In the genomic region with DNA sequence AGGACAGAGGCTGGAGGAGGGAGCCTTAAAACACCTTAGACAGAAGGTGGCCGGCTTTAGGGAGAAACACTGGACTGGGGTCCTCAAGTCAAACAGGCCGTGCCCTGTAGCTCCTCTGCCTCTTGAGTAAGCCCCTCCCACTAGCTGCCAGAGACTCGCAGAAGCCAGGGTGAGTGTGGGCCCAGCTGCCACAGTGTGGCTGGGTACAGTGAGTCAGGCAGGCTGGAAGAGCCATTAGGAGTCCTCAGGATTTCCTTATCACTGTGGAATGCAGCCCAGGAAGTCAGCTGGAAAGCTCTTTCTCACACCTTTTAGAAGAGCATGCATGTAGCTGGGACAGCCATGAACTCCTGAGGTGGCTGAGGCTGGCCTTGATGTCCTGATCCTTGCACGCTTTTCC, we compare ENCODE assay signal across 12 mouse cellular contexts. TPM values are rescaled to one million over a fixed set of nuclear protein-coding genes. Genes with fewer than 3 reads are reported as not detected.
A peak's percentile ranks its signal among the peaks of the same experiment; 100 is the strongest.
DNase-seq lines count a peak whose midpoint lies in the region; ATAC-seq and TF ChIP-seq lines count a peak whose summit lies in the region.
"Had no signal": no experiment of that assay in that cellular context is flagged by ENCODE, and none has a peak within 500 bp of the region (broad histone marks: within the 10 kb centered on the region; RNA-seq: fewer than 3 reads in every experiment).

No protein-coding gene starts in this region.

- no peaks in the 10 kb centered on the region for H3K9me3 ChIP-seq in kidney, embryonic 15.5 days (replicated peaks)
- no peaks in the 10 kb centered on the region for H3K9me3 ChIP-seq in embryonic facial prominence, embryonic 14.5 days (ENCODE audit: control insufficient read depth, low read length)
- H3K9me3 ChIP-seq in limb, embryonic 14.5 days (ENCODE audit: control insufficient read depth, low read length), result no peaks in the 10 kb centered on the region
- H3K9me3 ChIP-seq in stomach, postnatal 0 days (ENCODE audit: control insufficient read depth, low read length), result no peaks in the 10 kb centered on the region
- H3K9me3 ChIP-seq: forebrain, embryonic 12.5 days; midbrain, embryonic 15.5 days had no signal

- H3K27ac ChIP-seq in kidney, embryonic 15.5 days, result no peak overlapping the region
- H3K27ac ChIP-seq in embryonic facial prominence, embryonic 14.5 days (replicated peaks; ENCODE audit: low read depth, low read length), result peak overlapping the region; percentile 62
- peak overlapping the region; percentile 67 for H3K27ac ChIP-seq in limb, embryonic 14.5 days (replicated peaks; ENCODE audit: low read depth, low read length)
- peak overlapping the region; percentile 61 for H3K27ac ChIP-seq in stomach, postnatal 0 days (replicated peaks)
- H3K27ac ChIP-seq: forebrain, embryonic 12.5 days; hindbrain, postnatal 0 days; midbrain, embryonic 15.5 days had no signal

- no peak overlapping the region for H3K4me2 ChIP-seq in kidney, embryonic 15.5 days
- H3K4me2 ChIP-seq in embryonic facial prominence, embryonic 14.5 days (ENCODE audit: low read depth, low read length), result no peak overlapping the region
- H3K4me2 ChIP-seq in limb, embryonic 14.5 days (replicated peaks; ENCODE audit: low read depth, low read length, severe bottlenecking), result no peak overlapping the region
- H3K4me2 ChIP-seq in stomach, postnatal 0 days (replicated peaks; ENCODE audit: low read depth), result no peak overlapping the region
- H3K4me2 ChIP-seq: forebrain, embryonic 12.5 days; midbrain, embryonic 15.5 days had no signal

- DNase-seq in kidney, adult 9 months, result no peak
- DNase-seq in embryonic facial prominence, embryonic 14.5 days (ENCODE audit: low spot score), result peak; percentile 71
- peak; percentile 56 for DNase-seq in limb, embryonic 14.5 days (ENCODE audit: low spot score)
- DNase-seq in stomach, postnatal 0 days (ENCODE audit: low spot score), result peak; percentile 58
- no peak for DNase-seq in frontal cortex, postnatal 25 days (ENCODE audit: low spot score in 2 of 2)
- no peak for DNase-seq in urinary bladder, postnatal 10 days (ENCODE audit: low spot score)
- DNase-seq: cerebellum, adult 18-20 months had no signal

- no peak for TF ChIP-seq EP300 in stomach, postnatal 0 days (optimal IDR thresholded peaks at IDR 0.05)

- no peaks in the 10 kb centered on the region for H3K27me3 ChIP-seq in kidney, embryonic 15.5 days
- no peaks in the 10 kb centered on the region for H3K27me3 ChIP-seq in embryonic facial prominence, embryonic 14.5 days (replicated peaks; ENCODE audit: control insufficient read depth, insufficient read depth, low read length)
- no peaks in the 10 kb centered on the region for H3K27me3 ChIP-seq in limb, embryonic 14.5 days (ENCODE audit: control insufficient read depth, insufficient read depth, low read length)
- no peaks in the 10 kb centered on the region for H3K27me3 ChIP-seq in stomach, postnatal 0 days (ENCODE audit: control insufficient read depth, insufficient read depth, low read length)
- H3K27me3 ChIP-seq: midbrain, embryonic 15.5 days had no signal

- no peaks in the 10 kb centered on the region for H3K36me3 ChIP-seq in kidney, embryonic 15.5 days
- no peaks in the 10 kb centered on the region for H3K36me3 ChIP-seq in embryonic facial prominence, embryonic 14.5 days (ENCODE audit: control insufficient read depth, insufficient read depth, low read length)
- no peaks in the 10 kb centered on the region for H3K36me3 ChIP-seq in limb, embryonic 14.5 days (ENCODE audit: control insufficient read depth, insufficient read depth, low read length)
- no peaks in the 10 kb centered on the region for H3K36me3 ChIP-seq in stomach, postnatal 0 days (ENCODE audit: control insufficient read depth, insufficient read depth, low read length)
- H3K36me3 ChIP-seq: forebrain, embryonic 12.5 days; midbrain, embryonic 15.5 days had no signal

- no peak overlapping the region for H3K4me3 ChIP-seq in kidney, embryonic 15.5 days (replicated peaks)
- no peak overlapping the region for H3K4me3 ChIP-seq in embryonic facial prominence, embryonic 14.5 days (ENCODE audit: low read depth, low read length)
- H3K4me3 ChIP-seq in limb, embryonic 14.5 days (replicated peaks; ENCODE audit: low read length), result no peak overlapping the region
- H3K4me3 ChIP-seq in stomach, postnatal 0 days (ENCODE audit: low read depth, low read length), result no peak overlapping the region
- H3K4me3 ChIP-seq: forebrain, embryonic 12.5 days; midbrain, embryonic 15.5 days had no signal

- WGBS in kidney, embryonic 15.5 days, result 32% methylated on average over 4 of the region's 4 CpGs
- 37% methylated on average over 4 of the region's 4 CpGs for WGBS in embryonic facial prominence, embryonic 14.5 days
- 33% methylated on average over 4 of the region's 4 CpGs for WGBS in limb, embryonic 14.5 days
- WGBS in stomach, postnatal 0 days, result 30% methylated on average over 4 of the region's 4 CpGs

- ATAC-seq in kidney, embryonic 15.5 days (replicated peaks; ENCODE audit: low FRiP score), result peak; percentile 40; the same call in 1 of the 2 replicates
- ATAC-seq in embryonic facial prominence, embryonic 14.5 days (ENCODE audit: low read depth), result peak; percentile 61
- ATAC-seq in limb, embryonic 14.5 days (ENCODE audit: low FRiP score, low read depth), result peak; percentile 53; the same call in 1 of the 2 replicates
- peak; percentile 61 for ATAC-seq in stomach, postnatal 0 days (ENCODE audit: low FRiP score, low TSS enrichment)
- ATAC-seq: midbrain, embryonic 15.5 days had no signal

- 0 out of 2 replicates have a peak overlapping the region, but pooled peaks have one; percentile 11 for H3K9ac ChIP-seq in kidney, embryonic 15.5 days
- H3K9ac ChIP-seq in embryonic facial prominence, embryonic 14.5 days (ENCODE audit: low read depth, low read length), result no peak overlapping the region
- H3K9ac ChIP-seq in limb, embryonic 14.5 days (ENCODE audit: low read depth, low read length, severe bottlenecking), result no peak overlapping the region
- peak overlapping the region; percentile 27; the same call in 1 of the 2 replicates for H3K9ac ChIP-seq in stomach, postnatal 0 days (ENCODE audit: low read length)
- H3K9ac ChIP-seq: forebrain, embryonic 12.5 days; midbrain, embryonic 15.5 days had no signal

- no peak for TF ChIP-seq POLR2A in limb, embryonic 14.5 days (IDR thresholded peaks at IDR 0.05; ENCODE audit: borderline replicate concordance, extremely low read depth, insufficient read depth, insufficient read length)

- H3K4me1 ChIP-seq in kidney, embryonic 15.5 days, result peaks cover 27% of the 10 kb centered on the region
- peaks cover 33% of the 10 kb centered on the region for H3K4me1 ChIP-seq in embryonic facial prominence, embryonic 14.5 days (ENCODE audit: control insufficient read depth, insufficient read depth, low read length)
- H3K4me1 ChIP-seq in limb, embryonic 14.5 days (ENCODE audit: control insufficient read depth, insufficient read depth, low read length), result peaks cover 34% of the 10 kb centered on the region
- H3K4me1 ChIP-seq in stomach, postnatal 0 days (replicated peaks; ENCODE audit: control insufficient read depth, insufficient read depth), result peaks cover 7% of the 10 kb centered on the region; the same call in 1 of the 2 replicates
- H3K4me1 ChIP-seq: midbrain, embryonic 15.5 days had no signal

- TF ChIP-seq CTCF in stomach, postnatal 0 days (IDR thresholded peaks at IDR 0.05; ENCODE audit: low read depth), result peak; percentile 8; the same call in 1 of the 2 replicates

RNA-seq across cellular contexts. Expression of a gene that starts 19.5 kb away (rescaled TPM):
- polyA plus RNA-seq in kidney, embryonic 15.5 days (2015; fragmentation: Nextera tagmentation; extraction: Ambion mirVana), result 1,101 and 1,120 TPM in 2 replicates
- polyA plus RNA-seq in embryonic facial prominence, embryonic 14.5 days (2014; fragmentation: Nextera tagmentation; extraction: Ambion mirVana), result 3,653 and 4,731 TPM in 2 replicates
- polyA plus RNA-seq in limb, embryonic 14.5 days (2012; rRNA removed), result 1,421 and 1,570 TPM in 2 replicates
- 2,528 and 2,873 TPM in 2 replicates for polyA plus RNA-seq in limb, embryonic 14.5 days (2014; fragmentation: Nextera tagmentation; extraction: Ambion mirVana)
- 816 and 869 TPM in 2 replicates for polyA plus RNA-seq in stomach, postnatal 0 days (2015; fragmentation: Nextera tagmentation; extraction: Ambion mirVana)

RNA-seq across cellular contexts. Expression of a gene that starts 50.9 kb away (rescaled TPM):
- not detected in 2 replicates for polyA plus RNA-seq in kidney, embryonic 15.5 days (2015; fragmentation: Nextera tagmentation; extraction: Ambion mirVana)
- 0.25 and 0.61 TPM in 2 replicates for polyA plus RNA-seq in embryonic facial prominence, embryonic 14.5 days (2014; fragmentation: Nextera tagmentation; extraction: Ambion mirVana)
- polyA plus RNA-seq in limb, embryonic 14.5 days (2012; rRNA removed), result 0.41 and 0.58 TPM in 2 replicates
- 0.29 TPM in 1 of 2 replicates, not detected in the other for polyA plus RNA-seq in limb, embryonic 14.5 days (2014; fragmentation: Nextera tagmentation; extraction: Ambion mirVana)
- polyA plus RNA-seq in stomach, postnatal 0 days (2015; fragmentation: Nextera tagmentation; extraction: Ambion mirVana), result not detected in 2 replicates
- polyA plus RNA-seq: forebrain, embryonic 12.5 days; hindbrain, postnatal 0 days; midbrain, embryonic 15.5 days; thymus, postnatal 0 days had no signal

RNA-seq across cellular contexts. Expression of a gene that starts 59.6 kb away (rescaled TPM):
- 1.2 and 1.7 TPM in 2 replicates for polyA plus RNA-seq in kidney, embryonic 15.5 days (2015; fragmentation: Nextera tagmentation; extraction: Ambion mirVana)
- polyA plus RNA-seq in embryonic facial prominence, embryonic 14.5 days (2014; fragmentation: Nextera tagmentation; extraction: Ambion mirVana), result 18.6 and 19.5 TPM in 2 replicates
- polyA plus RNA-seq in limb, embryonic 14.5 days (2012; rRNA removed), result 19.4 and 32.9 TPM in 2 replicates
- polyA plus RNA-seq in limb, embryonic 14.5 days (2014; fragmentation: Nextera tagmentation; extraction: Ambion mirVana), result 9.1 and 10.2 TPM in 2 replicates
- polyA plus RNA-seq in stomach, postnatal 0 days (2015; fragmentation: Nextera tagmentation; extraction: Ambion mirVana), result 0.47 and 0.80 TPM in 2 replicates
- polyA plus RNA-seq: forebrain, embryonic 12.5 days; midbrain, embryonic 15.5 days had no signal

Comparison
In these comparisons a context has a peak if more than half of its experiments do, and no peak if none do; other contexts are left out.
1. H3K9ac ChIP-seq: peak in kidney, embryonic 15.5 days (single experiment) and stomach, postnatal 0 days (single experiment); none in embryonic facial prominence, embryonic 14.5 days (single experiment) and limb, embryonic 14.5 days (single experiment).
2. DNase-seq: peak in embryonic facial prominence, embryonic 14.5 days (single experiment), limb, embryonic 14.5 days (single experiment) and stomach, postnatal 0 days (single experiment); none in kidney, adult 9 months (single experiment), frontal cortex, postnatal 25 days (0 of 2) and urinary bladder, postnatal 10 days (single experiment).
3. Peak in every context shown above with its lines, with median percentiles within 50 percentile points of each other: ATAC-seq.